Mouse (Mus musculus) olfactory bulb, adult 2 months (tissue): ENCODE data around the gene Dlx3.

ENCODE experiments used
- CTCF ChIP-seq: fragments of 200-500 bp; IDR thresholded peaks from 2 replicates; pipeline ENCODE4 v1.5.1; 2012; ENCODE audit warnings: low read depth, mild to moderate bottlenecking, low read length, moderate library complexity; ENCODE audit not compliant: insufficient read depth
- POLR2A ChIP-seq: fragments of 200-500 bp; IDR thresholded peaks from 2 replicates; pipeline ENCODE4 v1.6.1; 2012; ENCODE audit warnings: mild to moderate bottlenecking, low read depth, low read length, moderate library complexity; ENCODE audit not compliant: insufficient read depth

DNA sequence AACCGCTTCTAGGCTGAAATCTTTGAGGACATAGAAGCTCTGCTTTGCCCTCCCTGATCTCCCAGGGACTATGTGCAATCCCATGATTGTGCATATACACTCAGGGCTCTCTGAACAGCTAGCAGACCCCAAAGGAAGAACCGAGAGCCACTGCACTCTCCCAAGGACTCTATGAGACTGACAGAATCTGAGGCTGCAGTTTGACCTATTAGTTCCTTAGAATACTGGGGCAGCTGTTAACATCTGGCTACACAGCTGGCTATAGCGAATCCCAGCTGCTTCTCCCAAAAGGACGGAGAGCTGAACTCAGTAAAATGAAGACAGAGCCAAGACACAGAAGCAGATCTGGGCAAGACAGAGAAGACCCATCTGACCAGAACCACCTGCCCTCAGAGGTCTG, 46.1 kb upstream of the Dlx3 start:
- TF ChIP-seq CTCF (no peak), POLR2A (no peak)
